Mouse (Mus musculus): ENCODE measurements around the gene Rnf44. TPM values are rescaled to one million over a fixed set of nuclear protein-coding genes. Genes with fewer than 3 reads are reported as not detected.
A peak's percentile ranks its signal among the peaks of the same experiment; 100 is the strongest.

Gene Rnf44
- polyA plus RNA-seq, 1 experiment = 601 TPM

GRCm38 (mm10) chr13:54687575-54688424 is 5.9 kb downstream of the Rnf44 start:
- no peak for TF ChIP-seq CTCF (IDR thresholded peaks at IDR 0.05; ENCODE audit: borderline replicate concordance, control insufficient read depth, extremely low read depth, insufficient read depth, low read length, poor library complexity)
- TF ChIP-seq POLR2A (IDR thresholded peaks at IDR 0.05; ENCODE audit: control insufficient read depth, extremely low read depth, insufficient read depth, low read length, poor library complexity) = peak; percentile 63
- H3K4me3 ChIP-seq (ENCODE audit: control insufficient read depth, insufficient read depth, low read length) = peak overlapping the region; percentile 86
- under 1% methylated on average over 82 of the region's 82 CpGs for WGBS
- peak; percentile 97 for DNase-seq
- no peaks in the 10 kb centered on the region for H3K27me3 ChIP-seq (ENCODE audit: control insufficient read depth, insufficient read depth, low read length)
- H3K36me3 ChIP-seq (ENCODE audit: control insufficient read depth, insufficient read depth, low read length) = peaks cover 8% of the 10 kb centered on the region
- H3K4me1 ChIP-seq (replicated peaks; ENCODE audit: control insufficient read depth, insufficient read depth, low read length) = peaks cover 38% of the 10 kb centered on the region
- H3K27ac ChIP-seq (ENCODE audit: control insufficient read depth, insufficient read depth, low read length) = peak overlapping the region; percentile 80

GRCm38 (mm10) chr13:54687096-54687495 is 6.6 kb downstream of the Rnf44 start:
- peak; percentile 62 for TF ChIP-seq POLR2A (IDR thresholded peaks at IDR 0.05; ENCODE audit: control insufficient read depth, extremely low read depth, insufficient read depth, low read length, poor library complexity)
- TF ChIP-seq CTCF (IDR thresholded peaks at IDR 0.05; ENCODE audit: borderline replicate concordance, control insufficient read depth, extremely low read depth, insufficient read depth, low read length, poor library complexity) = 0 out of 2 replicates have a peak, but pooled peaks have one; percentile 14
- H3K4me1 ChIP-seq (replicated peaks; ENCODE audit: control insufficient read depth, insufficient read depth, low read length) = peaks cover 31% of the 10 kb centered on the region
- WGBS = under 1% methylated on average over 35 of the region's 35 CpGs
- H3K36me3 ChIP-seq (ENCODE audit: control insufficient read depth, insufficient read depth, low read length) = peaks cover 16% of the 10 kb centered on the region
- peak overlapping the region; percentile 86 for H3K4me3 ChIP-seq (ENCODE audit: control insufficient read depth, insufficient read depth, low read length)
- no peaks in the 10 kb centered on the region for H3K27me3 ChIP-seq (ENCODE audit: control insufficient read depth, insufficient read depth, low read length)
- peak overlapping the region; percentile 80 for H3K27ac ChIP-seq (ENCODE audit: control insufficient read depth, insufficient read depth, low read length)
- DNase-seq = peak; percentile 90

- H3K27me3 ChIP-seq (ENCODE audit: control insufficient read depth, insufficient read depth, low read length) = no peaks in the 10 kb centered on the region
- no peak for DNase-seq
- H3K27ac ChIP-seq (ENCODE audit: control insufficient read depth, insufficient read depth, low read length) = peak overlapping the region; percentile 73; the same call in 1 of the 2 replicates
- 3% methylated on average over 19 of the region's 19 CpGs for WGBS
- H3K4me1 ChIP-seq (replicated peaks; ENCODE audit: control insufficient read depth, insufficient read depth, low read length) = peaks cover 29% of the 10 kb centered on the region
- no peak for TF ChIP-seq POLR2A (IDR thresholded peaks at IDR 0.05; ENCODE audit: control insufficient read depth, extremely low read depth, insufficient read depth, low read length, poor library complexity)
- TF ChIP-seq CTCF (IDR thresholded peaks at IDR 0.05; ENCODE audit: borderline replicate concordance, control insufficient read depth, extremely low read depth, insufficient read depth, low read length, poor library complexity) = no peak
- H3K4me3 ChIP-seq (ENCODE audit: control insufficient read depth, insufficient read depth, low read length) = peak overlapping the region; percentile 86
- peaks cover 22% of the 10 kb centered on the region for H3K36me3 ChIP-seq (ENCODE audit: control insufficient read depth, insufficient read depth, low read length)
These were observed 7.3 kb downstream of the Rnf44 start for GRCm38 (mm10) chr13:54686139-54687053.

- Histone ChIP-seq H3K36me3 (ENCODE audit: control insufficient read depth, insufficient read depth, low read length) (peaks cover 35% of the 10 kb centered on the region), H3K27me3 (ENCODE audit: control insufficient read depth, insufficient read depth, low read length) (no peaks in the 10 kb centered on the region), H3K4me3 (ENCODE audit: control insufficient read depth, insufficient read depth, low read length) (no peak overlapping the region), H3K4me1 (replicated peaks; ENCODE audit: control insufficient read depth, insufficient read depth, low read length) (peaks cover 27% of the 10 kb centered on the region), H3K27ac (ENCODE audit: control insufficient read depth, insufficient read depth, low read length) (no peak overlapping the region)
- 67% methylated on average over 2 of the region's 2 CpGs for WGBS
- TF ChIP-seq CTCF (IDR thresholded peaks at IDR 0.05; ENCODE audit: borderline replicate concordance, control insufficient read depth, extremely low read depth, insufficient read depth, low read length, poor library complexity) (peak; percentile 63; the same call in 1 of the 2 replicates), POLR2A (IDR thresholded peaks at IDR 0.05; ENCODE audit: control insufficient read depth, extremely low read depth, insufficient read depth, low read length, poor library complexity) (no peak)
- DNase-seq = no peak
These were observed 8.5 kb downstream of the Rnf44 start for GRCm38 (mm10) chr13:54685174-54685573.

GRCm38 (mm10) chr13:54684140-54684896 is 9.4 kb downstream of the Rnf44 start:
- no peaks in the 10 kb centered on the region for H3K27me3 ChIP-seq (ENCODE audit: control insufficient read depth, insufficient read depth, low read length)
- WGBS = 96% methylated on average over 3 of the region's 3 CpGs
- no peak for DNase-seq
- H3K36me3 ChIP-seq (ENCODE audit: control insufficient read depth, insufficient read depth, low read length) = peaks cover 40% of the 10 kb centered on the region
- H3K4me3 ChIP-seq (ENCODE audit: control insufficient read depth, insufficient read depth, low read length) = no peak overlapping the region
- H3K27ac ChIP-seq (ENCODE audit: control insufficient read depth, insufficient read depth, low read length) = no peak overlapping the region
- no peak for TF ChIP-seq CTCF (IDR thresholded peaks at IDR 0.05; ENCODE audit: borderline replicate concordance, control insufficient read depth, extremely low read depth, insufficient read depth, low read length, poor library complexity)
- TF ChIP-seq POLR2A (IDR thresholded peaks at IDR 0.05; ENCODE audit: control insufficient read depth, extremely low read depth, insufficient read depth, low read length, poor library complexity) = no peak
- peaks cover 27% of the 10 kb centered on the region for H3K4me1 ChIP-seq (replicated peaks; ENCODE audit: control insufficient read depth, insufficient read depth, low read length)
